10 mouse cellular contexts compared by ENCODE assay signal in genomic region chr2:160369653-160370420, GRCm38 (mm10). TPM values are rescaled to one million over a fixed set of nuclear protein-coding genes. Genes with fewer than 3 reads are reported as not detected.
DNase-seq lines count a peak whose midpoint lies in the region; ATAC-seq and TF ChIP-seq lines count a peak whose summit lies in the region.
"Had no signal": no experiment of that assay in that cellular context is flagged by ENCODE, and none has a peak within 500 bp of the region (broad histone marks: within the 10 kb centered on the region; RNA-seq: fewer than 3 reads in every experiment).

No protein-coding gene starts in this region.

- no peak overlapping the region for H3K9ac ChIP-seq in forebrain, embryonic 16.5 days (replicated peaks; ENCODE audit: low read depth, low read length)
- no peak overlapping the region for H3K9ac ChIP-seq in liver, embryonic 11.5 days (ENCODE audit: low read depth, low read length)
- no peak overlapping the region for H3K9ac ChIP-seq in liver, postnatal 0 days (replicated peaks)
- H3K9ac ChIP-seq in forebrain, embryonic 15.5 days (replicated peaks), result no peak overlapping the region
- H3K9ac ChIP-seq in neural tube, embryonic 12.5 days, result no peak overlapping the region
- H3K9ac ChIP-seq: limb, embryonic 15.5 days had no signal

- peaks cover 90% of the 10 kb centered on the region for H3K27me3 ChIP-seq in forebrain, embryonic 10.5 days (ENCODE audit: poor library complexity, severe bottlenecking)
- peaks cover 45% of the 10 kb centered on the region for H3K27me3 ChIP-seq in forebrain, embryonic 16.5 days (replicated peaks; ENCODE audit: control insufficient read depth, insufficient read depth, low read length)
- peaks cover 76% of the 10 kb centered on the region for H3K27me3 ChIP-seq in liver, embryonic 11.5 days (replicated peaks; ENCODE audit: control insufficient read depth, insufficient read depth, low read length)
- peaks cover 69% of the 10 kb centered on the region for H3K27me3 ChIP-seq in liver, postnatal 0 days (ENCODE audit: insufficient read depth, low read length)
- peaks cover 67% of the 10 kb centered on the region for H3K27me3 ChIP-seq in forebrain, embryonic 15.5 days
- peaks cover 84% of the 10 kb centered on the region for H3K27me3 ChIP-seq in neural tube, embryonic 12.5 days (replicated peaks)
- peaks cover 3% of the 10 kb centered on the region; the same call in 1 of the 2 replicates for H3K27me3 ChIP-seq in cerebellum, adult 2 months (ENCODE audit: control insufficient read depth, insufficient read depth, low read length)

- no peak for TF ChIP-seq CTCF in liver, postnatal 0 days (IDR thresholded peaks at IDR 0.05; ENCODE audit: low read depth)
- TF ChIP-seq CTCF in cerebellum, adult 2 months (IDR thresholded peaks at IDR 0.05; ENCODE audit: borderline replicate concordance, insufficient read depth, low read depth, low read length), result no peak

- peaks cover 62% of the 10 kb centered on the region for H3K4me1 ChIP-seq in forebrain, embryonic 10.5 days
- peaks cover 37% of the 10 kb centered on the region for H3K4me1 ChIP-seq in forebrain, embryonic 16.5 days (replicated peaks; ENCODE audit: control insufficient read depth, insufficient read depth, low read length)
- peaks cover 10% of the 10 kb centered on the region; the same call in 1 of the 2 replicates for H3K4me1 ChIP-seq in liver, embryonic 11.5 days (replicated peaks; ENCODE audit: control insufficient read depth, insufficient read depth, low read length)
- H3K4me1 ChIP-seq in liver, postnatal 0 days (ENCODE audit: insufficient read depth), result peaks cover 5% of the 10 kb centered on the region
- H3K4me1 ChIP-seq in forebrain, embryonic 15.5 days, result peaks cover 42% of the 10 kb centered on the region
- H3K4me1 ChIP-seq in neural tube, embryonic 12.5 days, result peaks cover 28% of the 10 kb centered on the region
- no peaks in the 10 kb centered on the region for H3K4me1 ChIP-seq in cerebellum, adult 2 months (ENCODE audit: control insufficient read depth, insufficient read depth, low read length)

- no peaks in the 10 kb centered on the region for H3K9me3 ChIP-seq in forebrain, embryonic 10.5 days
- 0 out of 2 replicates have a peak, but pooled peaks cover 2% of the 10 kb centered on the region for H3K9me3 ChIP-seq in forebrain, embryonic 16.5 days (ENCODE audit: control insufficient read depth, low read length)
- no peaks in the 10 kb centered on the region for H3K9me3 ChIP-seq in liver, embryonic 11.5 days (ENCODE audit: control insufficient read depth, low read length)
- H3K9me3 ChIP-seq in liver, postnatal 0 days (ENCODE audit: low read length), result no peaks in the 10 kb centered on the region
- H3K9me3 ChIP-seq in forebrain, embryonic 15.5 days, result no peaks in the 10 kb centered on the region
- no peaks in the 10 kb centered on the region for H3K9me3 ChIP-seq in neural tube, embryonic 12.5 days
- H3K9me3 ChIP-seq: limb, embryonic 15.5 days had no signal

- no peak for ATAC-seq in forebrain, embryonic 16.5 days
- no peak for ATAC-seq in liver, embryonic 11.5 days (replicated peaks; ENCODE audit: low FRiP score)
- no peak for ATAC-seq in liver, postnatal 0 days
- no peak for ATAC-seq in forebrain, embryonic 15.5 days (replicated peaks)
- no peak for ATAC-seq in neural tube, embryonic 12.5 days (ENCODE audit: low FRiP score, low read depth)
- ATAC-seq in cerebellum, adult (ENCODE audit: insufficient number of reproducible peaks, low FRiP score, low TSS enrichment), result no peak

- no peak overlapping the region for H3K4me2 ChIP-seq in forebrain, embryonic 16.5 days (ENCODE audit: low read length)
- H3K4me2 ChIP-seq in liver, embryonic 11.5 days, result peak overlapping the region; percentile 90; the same call in 1 of the 2 replicates
- no peak overlapping the region for H3K4me2 ChIP-seq in liver, postnatal 0 days (ENCODE audit: low read depth, low read length)
- peak overlapping the region; percentile 92; the same call in 1 of the 2 replicates for H3K4me2 ChIP-seq in forebrain, embryonic 15.5 days (replicated peaks)
- peak overlapping the region; percentile 80 for H3K4me2 ChIP-seq in neural tube, embryonic 12.5 days (replicated peaks)

- H3K4me3 ChIP-seq in forebrain, embryonic 10.5 days, result peak overlapping the region; percentile 66
- H3K4me3 ChIP-seq in forebrain, embryonic 16.5 days (replicated peaks; ENCODE audit: low read length), result no peak overlapping the region
- no peak overlapping the region for H3K4me3 ChIP-seq in liver, embryonic 11.5 days (ENCODE audit: low read depth, low read length)
- no peak overlapping the region for H3K4me3 ChIP-seq in liver, postnatal 0 days (ENCODE audit: low read depth, low read length)
- no peak overlapping the region for H3K4me3 ChIP-seq in forebrain, embryonic 15.5 days
- H3K4me3 ChIP-seq in neural tube, embryonic 12.5 days, result no peak overlapping the region
- H3K4me3 ChIP-seq in cerebellum, adult 2 months (replicated peaks; ENCODE audit: insufficient read depth, low read depth, low read length), result no peak overlapping the region

- peak; percentile 38 for DNase-seq in forebrain, embryonic 10.5 days (ENCODE audit: extremely low spot score, low spot score)
- no peak for DNase-seq in liver, embryonic 11.5 days (ENCODE audit: low spot score)
- DNase-seq in liver, postnatal 0 days, result no peak
- no peak for DNase-seq in cerebellum, adult 2 months
- DNase-seq: kidney, postnatal 14 days had no signal

- 2% methylated on average over 25 of the region's 25 CpGs for WGBS in forebrain, embryonic 10.5 days
- WGBS in forebrain, embryonic 16.5 days, result 2% methylated on average over 25 of the region's 25 CpGs
- WGBS in liver, embryonic 11.5 days, result 3% methylated on average over 25 of the region's 25 CpGs
- 4% methylated on average over 25 of the region's 25 CpGs for WGBS in liver, postnatal 0 days (ENCODE audit: insufficient replicate concordance)
- WGBS in forebrain, embryonic 15.5 days, result 3% methylated on average over 25 of the region's 25 CpGs
- WGBS in neural tube, embryonic 12.5 days, result 1% methylated on average over 25 of the region's 25 CpGs
- 7% methylated on average over 25 of the region's 25 CpGs for WGBS in cerebellum, adult 2 months

- no peaks in the 10 kb centered on the region for H3K36me3 ChIP-seq in forebrain, embryonic 10.5 days (replicated peaks)
- H3K36me3 ChIP-seq in forebrain, embryonic 16.5 days (ENCODE audit: control insufficient read depth, insufficient read depth), result no peaks in the 10 kb centered on the region
- no peaks in the 10 kb centered on the region for H3K36me3 ChIP-seq in liver, embryonic 11.5 days (ENCODE audit: control insufficient read depth, insufficient read depth, low read length)
- H3K36me3 ChIP-seq in liver, postnatal 0 days (replicated peaks; ENCODE audit: insufficient read depth, low read length), result no peaks in the 10 kb centered on the region
- no peaks in the 10 kb centered on the region for H3K36me3 ChIP-seq in forebrain, embryonic 15.5 days
- H3K36me3 ChIP-seq in neural tube, embryonic 12.5 days, result no peaks in the 10 kb centered on the region
- H3K36me3 ChIP-seq: limb, embryonic 15.5 days had no signal

- TF ChIP-seq EP300 in liver, postnatal 0 days (IDR thresholded peaks at IDR 0.05; ENCODE audit: low read depth), result no peak

- TF ChIP-seq POLR2A in cerebellum, adult 2 months (IDR thresholded peaks at IDR 0.05; ENCODE audit: borderline replicate concordance, insufficient read depth, low read length), result no peak

- no peak overlapping the region for H3K27ac ChIP-seq in forebrain, embryonic 10.5 days
- no peak overlapping the region for H3K27ac ChIP-seq in forebrain, embryonic 16.5 days (ENCODE audit: low read length)
- no peak overlapping the region for H3K27ac ChIP-seq in liver, embryonic 11.5 days (ENCODE audit: low read depth, low read length)
- no peak overlapping the region for H3K27ac ChIP-seq in liver, postnatal 0 days (ENCODE audit: low read depth)
- H3K27ac ChIP-seq in forebrain, embryonic 15.5 days (replicated peaks), result no peak overlapping the region
- no peak overlapping the region for H3K27ac ChIP-seq in neural tube, embryonic 12.5 days
- no peak overlapping the region for H3K27ac ChIP-seq in cerebellum, adult 2 months (ENCODE audit: insufficient read depth, low read length)
- H3K27ac ChIP-seq: limb, embryonic 15.5 days had no signal

RNA-seq across cellular contexts. Expression of gene Mafb, which starts 3.0 kb away (rescaled TPM):
- polyA plus RNA-seq in forebrain, embryonic 10.5 days (2016; fragmentation: Nextera tagmentation; extraction: Ambion mirVana), result 2.0 and 2.3 TPM in 2 replicates
- polyA plus RNA-seq in forebrain, embryonic 16.5 days (2015; fragmentation: Nextera tagmentation; extraction: Ambion mirVana), result 14.9 and 16.4 TPM in 2 replicates
- 4.5 and 5.0 TPM in 2 replicates for polyA plus RNA-seq in liver, embryonic 11.5 days (2014; fragmentation: Nextera tagmentation; extraction: Ambion mirVana)
- polyA plus RNA-seq in liver, postnatal 0 days (2015; fragmentation: Nextera tagmentation; extraction: Ambion mirVana), result 9.2 and 11.6 TPM in 2 replicates
- polyA plus RNA-seq in forebrain, embryonic 15.5 days (2015; fragmentation: Nextera tagmentation; extraction: Ambion mirVana), result 13.5 and 16.2 TPM in 2 replicates
- 20.2 and 21.6 TPM in 2 replicates for polyA plus RNA-seq in neural tube, embryonic 12.5 days (2016; fragmentation: Nextera tagmentation; extraction: Ambion mirVana)
- polyA plus RNA-seq in cerebellum, adult 2 months (2012; rRNA removed), result 2.7 and 4.3 TPM in 2 replicates

RNA-seq across cellular contexts. Expression of gene Gm826, which starts 35.9 kb away (rescaled TPM):
- not detected in 2 replicates for polyA plus RNA-seq in forebrain, embryonic 10.5 days (2016; fragmentation: Nextera tagmentation; extraction: Ambion mirVana)
- polyA plus RNA-seq in forebrain, embryonic 16.5 days (2015; fragmentation: Nextera tagmentation; extraction: Ambion mirVana), result not detected in 2 replicates
- 8.4 and 8.6 TPM in 2 replicates for polyA plus RNA-seq in liver, embryonic 11.5 days (2014; fragmentation: Nextera tagmentation; extraction: Ambion mirVana)
- 1.2 and 1.6 TPM in 2 replicates for polyA plus RNA-seq in liver, postnatal 0 days (2015; fragmentation: Nextera tagmentation; extraction: Ambion mirVana)
- 0.24 TPM in 2 replicates for polyA plus RNA-seq in forebrain, embryonic 15.5 days (2015; fragmentation: Nextera tagmentation; extraction: Ambion mirVana)
- 0.39 TPM in 1 of 2 replicates, not detected in the other for polyA plus RNA-seq in neural tube, embryonic 12.5 days (2016; fragmentation: Nextera tagmentation; extraction: Ambion mirVana)
- 0.18 TPM in 1 of 2 replicates, not detected in the other for polyA plus RNA-seq in cerebellum, adult 2 months (2012; rRNA removed)

Comparison
In these comparisons a context has a peak if more than half of its experiments do, and no peak if none do; other contexts are left out.
1. H3K4me2 ChIP-seq: peak in liver, embryonic 11.5 days (single experiment), forebrain, embryonic 15.5 days (single experiment) and neural tube, embryonic 12.5 days (single experiment); none in forebrain, embryonic 16.5 days (single experiment) and liver, postnatal 0 days (single experiment).